Mouse (Mus musculus): ENCODE measurements around the gene Nmt2. TPM values are rescaled to one million over a fixed set of nuclear protein-coding genes. Genes with fewer than 3 reads are reported as not detected.

The Nmt2 gene
- polyA plus RNA-seq, 1 experiment, result 7.4 TPM

DNA sequence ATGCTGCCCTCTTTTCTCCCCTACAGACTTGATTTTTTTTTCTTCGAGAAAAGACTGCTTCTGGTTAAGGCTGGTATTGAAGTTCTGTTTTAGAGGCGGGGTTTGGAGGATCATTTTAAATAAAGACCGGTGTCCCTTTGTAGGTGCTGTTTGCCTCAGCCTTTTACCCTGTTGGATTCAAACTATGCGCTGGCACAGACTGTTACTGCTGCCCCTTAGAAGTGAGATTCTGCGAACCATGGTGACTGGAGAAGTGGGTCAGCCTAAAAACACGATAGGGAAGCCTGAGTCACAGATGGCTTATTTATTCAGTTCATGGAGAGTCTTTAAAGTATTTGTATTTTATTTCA, 1.1 kb downstream of the Nmt2 start:
- Histone ChIP-seq H3K27ac (ENCODE audit: control insufficient read depth, insufficient read depth, low read length) (no peak overlapping the region), H3K27me3 (ENCODE audit: control insufficient read depth, insufficient read depth, low read length) (no peaks in the 10 kb centered on the region), H3K36me3 (ENCODE audit: control insufficient read depth, insufficient read depth, low read length) (no peaks in the 10 kb centered on the region), H3K4me1 (replicated peaks; ENCODE audit: control insufficient read depth, insufficient read depth, low read length) (peaks cover 8% of the 10 kb centered on the region), H3K4me3 (ENCODE audit: control insufficient read depth, insufficient read depth, low read length) (peak overlapping the region; percentile 80)
- no peak for DNase-seq
- TF ChIP-seq CTCF (IDR thresholded peaks at IDR 0.05; ENCODE audit: borderline replicate concordance, control insufficient read depth, extremely low read depth, insufficient read depth, low read length, poor library complexity) (no peak), POLR2A (IDR thresholded peaks at IDR 0.05; ENCODE audit: control insufficient read depth, extremely low read depth, insufficient read depth, low read length, poor library complexity) (no peak)
- WGBS, result 2% methylated on average over 6 of the region's 6 CpGs

DNA sequence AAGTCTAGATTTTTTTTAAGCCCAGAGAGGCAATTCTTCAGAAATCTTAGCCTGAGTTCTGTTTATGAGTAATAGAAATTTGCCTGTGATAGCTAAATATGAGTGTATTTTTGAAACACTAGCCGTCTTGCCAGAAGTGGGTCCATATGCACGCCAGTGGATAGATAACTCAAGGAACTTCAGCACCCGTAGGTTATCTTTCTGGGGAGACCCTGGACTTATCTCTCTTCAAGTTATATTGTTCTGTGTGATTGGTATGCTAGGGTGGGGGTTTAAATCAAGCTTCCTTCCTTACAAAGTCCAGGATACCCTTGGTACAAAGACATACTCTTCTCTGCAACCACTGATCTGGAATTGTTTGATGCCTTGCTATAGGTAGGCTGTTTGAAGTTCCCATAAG, 1.7 kb downstream of the Nmt2 start:
- no peak overlapping the region for H3K4me3 ChIP-seq (ENCODE audit: control insufficient read depth, insufficient read depth, low read length)
- no peaks in the 10 kb centered on the region for H3K27me3 ChIP-seq (ENCODE audit: control insufficient read depth, insufficient read depth, low read length)
- no peak for TF ChIP-seq CTCF (IDR thresholded peaks at IDR 0.05; ENCODE audit: borderline replicate concordance, control insufficient read depth, extremely low read depth, insufficient read depth, low read length, poor library complexity)
- TF ChIP-seq POLR2A (IDR thresholded peaks at IDR 0.05; ENCODE audit: control insufficient read depth, extremely low read depth, insufficient read depth, low read length, poor library complexity), result no peak
- H3K4me1 ChIP-seq (replicated peaks; ENCODE audit: control insufficient read depth, insufficient read depth, low read length), result peaks cover 8% of the 10 kb centered on the region
- DNase-seq, result no peak
- H3K36me3 ChIP-seq (ENCODE audit: control insufficient read depth, insufficient read depth, low read length), result no peaks in the 10 kb centered on the region
- H3K27ac ChIP-seq (ENCODE audit: control insufficient read depth, insufficient read depth, low read length), result no peak overlapping the region
- WGBS, result 94% methylated on average over 3 of the region's 3 CpGs

DNA sequence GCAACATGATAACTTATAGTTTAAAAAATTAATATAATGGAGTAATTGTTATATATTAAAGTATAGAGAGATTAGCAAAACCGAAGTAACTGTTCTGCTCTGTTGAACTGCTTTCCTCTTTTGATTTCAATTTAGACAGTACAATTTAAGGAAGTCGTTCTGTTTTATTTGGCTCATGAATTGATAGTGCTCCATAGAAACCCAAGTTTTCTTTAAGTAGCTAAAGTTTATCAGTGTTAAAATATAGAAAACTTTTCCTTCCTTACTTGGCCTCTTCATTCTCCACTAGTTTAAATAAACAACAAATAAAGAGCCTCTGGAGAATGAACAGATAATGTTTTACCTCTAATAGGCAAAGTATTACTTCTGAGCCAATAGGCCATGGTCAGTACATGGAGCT, 2.2 kb downstream of the Nmt2 start:
- H3K27ac ChIP-seq (ENCODE audit: control insufficient read depth, insufficient read depth, low read length), result no peak overlapping the region
- peaks cover 8% of the 10 kb centered on the region for H3K4me1 ChIP-seq (replicated peaks; ENCODE audit: control insufficient read depth, insufficient read depth, low read length)
- H3K27me3 ChIP-seq (ENCODE audit: control insufficient read depth, insufficient read depth, low read length), result no peaks in the 10 kb centered on the region
- 62% methylated on average over 2 of the region's 2 CpGs for WGBS
- TF ChIP-seq CTCF (IDR thresholded peaks at IDR 0.05; ENCODE audit: borderline replicate concordance, control insufficient read depth, extremely low read depth, insufficient read depth, low read length, poor library complexity) (no peak), POLR2A (IDR thresholded peaks at IDR 0.05; ENCODE audit: control insufficient read depth, extremely low read depth, insufficient read depth, low read length, poor library complexity) (no peak)
- DNase-seq, result no peak
- H3K4me3 ChIP-seq (ENCODE audit: control insufficient read depth, insufficient read depth, low read length), result no peak overlapping the region
- no peaks in the 10 kb centered on the region for H3K36me3 ChIP-seq (ENCODE audit: control insufficient read depth, insufficient read depth, low read length)

DNA sequence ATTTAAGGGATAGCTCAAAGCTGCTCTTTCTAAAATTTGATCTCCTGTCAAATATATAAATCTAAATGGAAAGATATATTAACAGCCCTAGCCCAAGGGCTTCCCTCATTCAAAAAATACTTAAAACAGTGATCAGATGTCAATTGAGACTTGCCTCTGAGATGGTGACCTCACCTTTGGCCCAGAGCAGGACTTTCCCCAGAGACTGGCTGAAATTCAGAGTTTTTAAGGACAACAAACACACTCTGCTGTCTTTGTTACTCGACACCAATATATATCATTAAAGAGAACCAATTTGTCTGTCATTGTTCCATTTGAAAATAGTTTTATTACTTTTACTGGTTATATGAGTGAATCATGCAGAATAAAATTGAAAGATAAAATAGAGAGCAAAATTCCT, 5.6 kb downstream of the Nmt2 start:
- WGBS, result 98% methylated on average over 1 of the region's 1 CpGs
- TF ChIP-seq CTCF (IDR thresholded peaks at IDR 0.05; ENCODE audit: borderline replicate concordance, control insufficient read depth, extremely low read depth, insufficient read depth, low read length, poor library complexity) (no peak), POLR2A (IDR thresholded peaks at IDR 0.05; ENCODE audit: control insufficient read depth, extremely low read depth, insufficient read depth, low read length, poor library complexity) (no peak)

DNA sequence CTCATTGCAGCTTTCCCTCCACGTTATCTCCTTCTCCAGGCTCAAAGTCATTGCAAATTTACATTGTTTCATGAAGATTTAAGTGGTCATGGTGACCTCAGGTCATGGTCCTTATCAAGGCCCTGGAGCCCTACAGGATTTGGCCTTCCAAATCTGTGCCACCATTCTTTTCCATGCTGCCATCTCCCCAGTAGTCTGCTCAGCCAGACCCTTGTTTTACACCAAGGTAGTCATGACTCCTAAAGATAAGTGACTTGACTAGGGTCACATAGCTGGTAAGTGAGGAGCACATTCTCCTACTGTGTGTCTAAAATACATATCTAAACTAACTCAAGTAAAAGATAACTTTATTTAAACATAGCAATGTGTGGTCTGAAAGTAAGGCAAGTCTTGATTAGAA, 8.2 kb downstream of the Nmt2 start:
- WGBS, result 98% methylated on average over 1 of the region's 1 CpGs
- no peaks in the 10 kb centered on the region for H3K4me1 ChIP-seq (replicated peaks; ENCODE audit: control insufficient read depth, insufficient read depth, low read length)
- H3K36me3 ChIP-seq (ENCODE audit: control insufficient read depth, insufficient read depth, low read length), result no peaks in the 10 kb centered on the region
- DNase-seq, result no peak
- TF ChIP-seq POLR2A (IDR thresholded peaks at IDR 0.05; ENCODE audit: control insufficient read depth, extremely low read depth, insufficient read depth, low read length, poor library complexity), result no peak
- no peak for TF ChIP-seq CTCF (IDR thresholded peaks at IDR 0.05; ENCODE audit: borderline replicate concordance, control insufficient read depth, extremely low read depth, insufficient read depth, low read length, poor library complexity)
- H3K27ac ChIP-seq (ENCODE audit: control insufficient read depth, insufficient read depth, low read length), result no peak overlapping the region
- no peaks in the 10 kb centered on the region for H3K27me3 ChIP-seq (ENCODE audit: control insufficient read depth, insufficient read depth, low read length)
- no peak overlapping the region for H3K4me3 ChIP-seq (ENCODE audit: control insufficient read depth, insufficient read depth, low read length)

More for the DNA sequence above, 5.6 kb downstream of the Nmt2 start:
- no peaks in the 10 kb centered on the region for H3K27me3 ChIP-seq (ENCODE audit: control insufficient read depth, insufficient read depth, low read length)
- no peak for DNase-seq
- no peak overlapping the region for H3K4me3 ChIP-seq (ENCODE audit: control insufficient read depth, insufficient read depth, low read length)
- H3K4me1 ChIP-seq (replicated peaks; ENCODE audit: control insufficient read depth, insufficient read depth, low read length), result peaks cover 2% of the 10 kb centered on the region; the same call in 1 of the 2 replicates
- H3K36me3 ChIP-seq (ENCODE audit: control insufficient read depth, insufficient read depth, low read length), result no peaks in the 10 kb centered on the region
- no peak overlapping the region for H3K27ac ChIP-seq (ENCODE audit: control insufficient read depth, insufficient read depth, low read length)

DNA sequence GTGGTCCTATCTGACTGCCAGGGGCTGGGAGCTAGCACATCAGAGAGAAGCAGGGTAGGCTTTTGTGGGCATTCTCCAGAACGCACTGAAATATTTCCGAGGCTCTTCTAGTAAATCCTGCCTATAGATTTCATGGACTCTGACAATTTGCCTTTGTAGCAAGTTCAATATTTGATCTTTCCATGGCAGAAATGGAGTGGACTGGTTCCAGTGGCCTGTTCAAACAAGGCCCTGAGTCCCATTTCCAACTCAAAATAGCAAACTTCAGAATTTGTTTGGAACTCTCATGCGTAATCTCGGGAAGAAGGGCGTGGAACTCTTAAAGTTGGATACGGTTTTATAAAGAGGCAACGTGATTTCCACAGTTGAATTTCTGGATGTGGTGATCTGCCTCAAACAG, 11.8 kb downstream of the Nmt2 start:
- Histone ChIP-seq H3K27ac (ENCODE audit: control insufficient read depth, insufficient read depth, low read length) (no peak overlapping the region), H3K4me3 (ENCODE audit: control insufficient read depth, insufficient read depth, low read length) (no peak overlapping the region), H3K4me1 (replicated peaks; ENCODE audit: control insufficient read depth, insufficient read depth, low read length) (no peaks in the 10 kb centered on the region), H3K27me3 (ENCODE audit: control insufficient read depth, insufficient read depth, low read length) (no peaks in the 10 kb centered on the region), H3K36me3 (ENCODE audit: control insufficient read depth, insufficient read depth, low read length) (no peaks in the 10 kb centered on the region)
- 97% methylated on average over 7 of the region's 7 CpGs for WGBS
- TF ChIP-seq CTCF (IDR thresholded peaks at IDR 0.05; ENCODE audit: borderline replicate concordance, control insufficient read depth, extremely low read depth, insufficient read depth, low read length, poor library complexity), result no peak
- DNase-seq, result no peak

DNA sequence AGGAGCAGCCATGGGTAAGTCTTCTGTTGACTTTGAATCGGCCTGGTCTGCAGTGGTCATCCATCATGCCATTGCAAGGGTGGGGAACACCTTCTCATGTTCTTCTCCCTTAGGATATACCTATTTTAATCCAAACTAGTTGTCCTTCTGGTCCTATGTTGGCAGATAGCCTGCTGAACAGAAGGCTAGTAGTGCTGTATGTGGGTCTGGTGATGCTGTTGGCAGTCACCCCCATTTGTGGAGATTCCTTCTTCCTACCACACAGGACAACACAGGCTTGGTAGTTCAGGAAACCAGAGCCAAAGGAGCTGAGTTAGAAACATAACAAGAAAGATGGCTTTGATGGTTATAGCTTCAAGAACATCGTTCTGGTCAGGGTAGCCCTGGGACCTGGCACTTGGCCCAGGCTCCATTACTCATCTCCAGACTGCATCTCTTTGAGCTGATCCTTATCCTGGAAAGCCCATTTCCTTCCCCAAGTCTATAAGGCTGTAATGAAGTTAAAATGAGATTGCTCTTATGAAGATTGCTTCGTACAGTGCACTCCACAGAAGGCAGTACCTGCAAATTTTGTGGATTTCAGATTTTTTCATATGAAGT, 21.5 kb downstream of the Nmt2 start:
- no peak for DNase-seq

More for the DNA sequence above, 21.5 kb downstream of the Nmt2 start:
- no peak for TF ChIP-seq CTCF (IDR thresholded peaks at IDR 0.05; ENCODE audit: borderline replicate concordance, control insufficient read depth, extremely low read depth, insufficient read depth, low read length, poor library complexity)
- no peak for TF ChIP-seq POLR2A (IDR thresholded peaks at IDR 0.05; ENCODE audit: control insufficient read depth, extremely low read depth, insufficient read depth, low read length, poor library complexity)
- Histone ChIP-seq H3K27me3 (ENCODE audit: control insufficient read depth, insufficient read depth, low read length) (no peaks in the 10 kb centered on the region), H3K4me1 (replicated peaks; ENCODE audit: control insufficient read depth, insufficient read depth, low read length) (no peaks in the 10 kb centered on the region), H3K27ac (ENCODE audit: control insufficient read depth, insufficient read depth, low read length) (no peak overlapping the region), H3K4me3 (ENCODE audit: control insufficient read depth, insufficient read depth, low read length) (no peak overlapping the region), H3K36me3 (ENCODE audit: control insufficient read depth, insufficient read depth, low read length) (no peaks in the 10 kb centered on the region)
- 89% methylated on average over 3 of the region's 3 CpGs for WGBS
